Mouse (Mus musculus) erythroblast, embryonic 14.5 days (primary cell): Measurements from ENCODE around the gene Mad2l2.
"Not testable (repeated sequence)": the region's sequence is repeated elsewhere in the genome, so short reads cannot be mapped to it uniquely, and the experiment has no call there.

Experiments
- GATA1 ChIP-seq: IDR thresholded peaks from 2 replicates; pipeline ENCODE4 v1.6.1; 2012; ENCODE audit warnings: low read length, inconsistent platforms, mixed read lengths
- TAL1 ChIP-seq: IDR thresholded peaks from 3 replicates; pipeline ENCODE4 v1.6.1; 2012; ENCODE audit warnings: low read length, inconsistent platforms, mixed read lengths

GRCm38 (mm10) chr4:148176603-148177002 lies 46.4 kb downstream of the Mad2l2 start:
- not testable (repeated sequence) for TF ChIP-seq TAL1, GATA1
